Mouse (Mus musculus): Measurements from ENCODE around the gene 2810021J22Rik.

DNA sequence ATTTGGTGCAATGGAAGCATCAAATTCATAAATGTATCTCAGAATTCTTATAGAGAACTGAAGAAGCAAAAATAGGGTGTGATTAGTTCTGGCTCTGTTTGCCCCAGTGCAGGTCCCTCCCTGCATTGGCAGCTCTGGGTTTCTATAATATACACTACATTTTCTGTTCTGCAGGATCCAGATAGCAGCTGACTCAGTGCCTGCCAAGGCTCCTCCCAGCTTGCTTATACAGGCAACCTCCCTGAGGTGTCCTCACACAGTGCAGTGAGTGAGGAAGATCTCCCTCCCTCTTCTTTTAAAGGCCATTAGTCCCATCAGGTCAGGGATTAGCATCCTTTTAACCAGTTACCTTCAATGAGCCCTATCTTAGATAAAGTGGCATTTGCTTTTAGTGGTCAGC is 34.1 kb downstream of the 2810021J22Rik start:
- TF ChIP-seq CTCF (IDR thresholded peaks at IDR 0.05; ENCODE audit: extremely low read depth, insufficient read depth, insufficient read length, insufficient replicate concordance) (no peak), POLR2A (IDR thresholded peaks at IDR 0.05; ENCODE audit: low read depth, low read length) (no peak)

Data from spleen, adult 2 months (tissue).